Mouse (Mus musculus) erythroid progenitor cell, adult 5-6 weeks (primary cell): ENCODE data around the gene Amigo1. TPM values are rescaled to one million over a fixed set of nuclear protein-coding genes. Genes with fewer than 3 reads are reported as not detected.
"Not testable (repeated sequence)": the region's sequence is repeated elsewhere in the genome, so short reads cannot be mapped to it uniquely, and the experiment has no call there.

Source experiments
- ATAC-seq: replicated peaks from 2 replicates; pipeline ENCODE4 v1.8.0; 2016; ENCODE audit warnings: moderate number of reproducible peaks, mild to moderate bottlenecking, moderate TSS enrichment, inconsistent platforms; ENCODE audit not compliant: poor library complexity, low FRiP score, severe bottlenecking
- total RNA-seq, 2 experiments: library from RNA; stranded (forward) in 1 of 2; stranded (reverse) in 1 of 2; fragments of 150-400 nt in 1 of 2; fragments of 186-747, 209-891 nt in 1 of 2; gene quantifications; 2 replicates each; pipeline versions ENCODE4 v1.2.3 to v1.2.4; 2015 to 2017; ENCODE audit warnings: low replicate concordance in 2 of 2

Amigo1 gene
- total RNA-seq, 2 experiments from 2014 or later, result 0.38 TPM; not detected in 1

DNA sequence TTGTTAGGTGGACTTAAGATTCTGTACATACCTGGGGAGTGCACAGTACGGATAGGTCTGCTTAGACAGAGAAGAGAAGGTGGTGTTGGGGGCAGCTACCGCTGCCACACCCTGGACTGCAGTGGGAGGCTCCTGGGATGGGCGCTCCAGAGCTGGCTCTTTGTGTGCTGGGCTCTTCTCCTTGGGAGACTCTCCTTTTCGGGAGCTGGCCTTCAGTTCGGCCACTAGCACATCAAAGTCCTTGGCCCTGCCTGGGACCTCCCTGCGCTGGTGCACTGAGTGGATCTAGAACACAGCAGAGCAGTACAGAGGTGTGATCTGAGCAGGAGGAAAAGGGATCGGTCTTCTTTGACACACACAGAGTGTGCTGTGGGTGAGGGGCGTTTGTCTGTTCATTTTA lies 19.5 kb downstream of the Amigo1 start:
- ATAC-seq, result no peak

DNA sequence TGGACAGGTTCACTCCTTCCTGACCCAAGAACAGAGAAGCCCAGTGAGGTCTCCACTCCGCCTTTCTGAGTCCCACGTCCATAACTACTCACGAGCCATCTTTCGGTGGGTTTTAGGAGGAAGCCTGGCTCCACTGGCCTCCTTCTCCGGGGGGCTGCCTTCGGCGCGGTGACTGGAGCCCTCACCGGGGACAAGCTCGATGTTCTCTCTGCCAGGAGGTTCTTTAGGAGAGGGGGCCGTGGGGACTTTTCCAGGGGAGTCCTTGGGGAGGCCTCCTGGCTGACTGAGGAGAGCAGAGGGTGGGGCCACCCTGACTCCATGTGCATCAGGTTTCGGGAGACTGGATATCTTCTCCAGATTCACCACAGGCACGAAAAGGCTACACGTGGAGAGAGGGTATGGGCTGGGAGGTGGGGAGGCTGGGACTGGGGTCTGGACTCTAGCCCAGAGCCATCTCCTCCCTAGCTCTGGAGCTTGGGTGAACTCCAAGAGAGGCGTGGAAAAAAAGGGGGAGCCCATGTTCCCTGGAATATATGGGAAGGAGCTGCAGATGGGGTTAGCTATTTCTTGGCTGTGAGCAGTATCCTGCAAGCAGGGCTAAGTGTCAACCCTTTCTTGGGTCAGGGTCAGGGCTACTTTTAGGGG lies 20.7 kb downstream of the Amigo1 start:
- ATAC-seq, result no peak

DNA sequence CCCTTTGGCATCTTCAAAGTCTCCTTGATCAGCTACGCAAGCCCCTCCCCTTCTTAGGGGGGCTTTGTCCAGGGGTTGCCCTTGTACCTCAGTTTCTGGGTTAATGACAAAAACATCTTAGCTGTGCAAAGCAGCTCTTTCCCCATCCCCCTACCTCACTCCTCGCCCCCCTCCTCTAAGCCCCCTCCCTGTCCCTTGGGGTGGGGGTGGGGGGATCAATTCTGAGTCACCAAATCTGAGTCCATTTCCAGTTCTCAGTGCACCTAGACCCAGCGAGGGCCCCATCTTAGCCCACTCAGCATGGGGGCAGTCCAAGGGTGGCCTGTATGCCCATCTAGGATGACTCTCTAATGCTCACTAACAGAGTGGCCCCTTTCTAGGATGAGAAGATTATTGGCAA lies 22.9 kb downstream of the Amigo1 start:
- ATAC-seq, result no peak

DNA sequence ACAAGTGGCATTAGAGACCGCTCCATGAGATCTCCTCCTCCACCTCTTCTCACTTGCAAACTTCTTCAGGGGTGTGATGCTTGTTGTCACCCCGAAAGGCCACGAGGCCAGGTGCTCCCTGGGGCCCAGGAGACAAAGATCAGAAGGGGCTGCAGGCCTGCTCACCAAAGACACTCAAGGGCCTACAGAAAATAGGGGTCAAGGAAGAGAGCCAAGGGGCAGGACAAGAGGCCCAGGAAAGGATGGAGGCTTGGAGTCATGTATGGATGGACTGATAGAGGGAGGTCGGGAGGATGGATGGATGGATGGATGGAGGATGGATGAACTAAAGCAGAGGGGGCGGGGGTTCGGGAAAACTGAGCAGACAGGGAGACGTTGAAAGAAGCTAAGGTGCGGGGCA lies 23.4 kb downstream of the Amigo1 start:
- ATAC-seq, result no peak

DNA sequence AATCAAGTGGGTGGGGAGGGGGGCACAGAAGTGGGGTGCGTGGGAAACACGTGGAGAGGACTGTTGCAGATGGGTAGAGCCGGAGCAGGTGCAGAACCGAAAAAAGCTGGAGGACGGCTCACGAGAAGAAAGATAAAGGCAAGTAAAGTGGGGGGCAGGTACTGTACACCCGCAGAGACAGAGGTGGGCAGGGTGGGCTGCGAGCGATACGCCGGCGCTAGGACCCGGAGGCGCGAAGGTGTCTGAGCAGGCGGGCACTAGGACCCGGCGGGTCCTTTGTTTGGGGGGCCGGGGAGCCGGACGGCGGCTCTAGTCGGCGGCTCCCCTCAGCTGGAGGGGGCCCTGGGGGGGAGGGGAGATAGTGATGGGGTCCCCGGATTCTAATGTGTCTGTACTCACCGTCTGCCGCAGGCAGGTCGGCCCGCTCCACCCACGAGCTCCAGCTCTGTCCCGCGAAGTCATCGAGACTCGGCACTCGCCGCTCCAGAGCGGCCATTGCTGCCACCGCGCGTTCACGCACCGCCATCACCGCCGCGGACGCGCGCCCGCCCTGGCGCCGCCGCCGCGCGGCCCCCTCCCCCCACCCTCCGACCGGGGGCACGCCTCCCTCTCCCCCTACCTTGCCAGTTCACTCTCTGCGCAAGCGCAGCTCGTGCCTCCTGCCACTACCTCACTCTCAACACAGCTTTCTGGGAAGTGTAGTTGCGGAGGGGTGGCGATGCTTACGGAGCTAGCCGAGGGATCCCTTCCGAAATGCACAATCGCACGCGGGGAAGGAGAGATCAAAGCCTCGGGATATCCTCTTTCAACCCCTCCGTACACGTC lies 24.0 kb downstream of the Amigo1 start:
- peak; percentile 76 for ATAC-seq

DNA sequence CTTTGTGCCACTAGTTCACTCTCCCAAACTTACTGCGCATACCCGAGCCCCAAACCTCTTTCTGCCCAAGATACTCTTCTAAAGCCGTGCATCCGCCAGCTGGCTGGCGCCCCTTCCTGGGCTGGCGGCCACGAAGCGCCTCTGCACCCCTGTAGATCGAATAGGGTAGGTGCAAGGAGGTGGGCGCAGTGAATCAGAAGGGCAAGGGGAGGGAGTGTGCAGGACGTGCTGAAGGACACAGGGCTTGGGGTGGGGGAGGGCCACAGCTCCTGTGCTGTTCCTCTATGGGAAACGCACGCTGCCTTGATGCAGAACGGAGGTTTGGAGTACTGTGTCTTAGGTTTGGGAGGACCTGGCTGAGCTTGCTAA lies 24.6 kb downstream of the Amigo1 start, which contains the start of gene Atxn7l2:
Gene Atxn7l2, minus strand, starts transcription at position 164 of the 369 bp plus-strand sequence.
- ATAC-seq, result peak; percentile 20

DNA sequence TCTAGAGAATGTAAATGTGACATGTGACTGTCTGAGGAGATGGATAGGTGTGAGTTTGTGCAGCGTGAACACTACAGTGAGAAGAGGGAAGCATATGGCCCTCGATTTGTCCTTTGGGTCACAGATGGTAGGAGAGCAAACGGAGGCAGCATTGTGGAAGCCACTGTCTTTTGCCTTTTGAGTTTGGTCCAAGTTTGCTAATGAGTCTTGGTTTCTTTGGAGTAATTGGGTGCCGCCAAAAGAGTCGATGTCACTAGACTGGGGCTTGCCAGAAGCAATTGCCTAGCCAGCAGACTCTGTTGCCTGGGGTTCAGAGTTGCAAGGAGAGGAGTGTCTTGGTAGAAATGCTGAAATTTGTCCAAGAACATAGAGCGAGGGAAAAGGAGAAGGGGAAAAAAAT lies 25.7 kb downstream of the Amigo1 start:
- no peak for ATAC-seq

DNA sequence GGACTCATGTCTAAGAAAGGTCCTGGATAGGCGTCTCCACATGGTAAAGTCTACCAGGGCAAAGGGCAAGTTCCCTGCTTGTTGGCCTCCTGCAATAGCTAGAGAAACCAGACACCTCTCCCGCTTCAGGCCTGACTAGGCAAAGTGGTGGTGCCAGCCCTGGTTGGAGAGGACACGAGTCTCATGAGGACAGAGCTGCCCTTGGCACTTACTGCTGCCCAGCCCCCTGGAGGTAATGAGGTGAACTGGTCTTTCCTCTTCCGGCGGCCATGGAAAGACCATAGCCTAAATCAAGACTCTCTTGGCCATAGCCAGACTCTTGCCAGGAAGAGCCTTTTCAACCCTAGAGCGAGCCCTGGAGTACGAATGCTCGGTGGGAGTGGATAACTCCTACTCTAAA lies 26.3 kb downstream of the Amigo1 start:
- no peak for ATAC-seq

DNA sequence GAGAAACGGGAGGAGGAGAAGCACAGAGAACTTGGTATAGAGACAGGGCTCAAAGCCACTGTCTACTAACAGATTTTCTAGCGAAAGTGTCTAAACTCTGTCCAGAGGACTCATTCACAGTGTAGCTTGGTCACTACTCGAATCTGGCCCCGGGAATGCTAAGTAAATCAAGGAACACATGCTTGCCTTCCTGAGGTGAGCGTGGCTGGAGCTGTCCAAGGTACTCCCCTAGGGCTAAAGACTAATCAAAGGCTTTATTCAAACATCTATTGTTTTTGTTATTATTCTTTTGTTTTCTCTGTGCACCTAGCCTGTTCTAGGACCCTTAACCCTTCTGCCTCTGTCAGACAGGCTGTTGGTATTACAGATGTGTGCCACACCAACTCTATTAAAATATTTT lies 28.6 kb downstream of the Amigo1 start:
- no peak for ATAC-seq

DNA sequence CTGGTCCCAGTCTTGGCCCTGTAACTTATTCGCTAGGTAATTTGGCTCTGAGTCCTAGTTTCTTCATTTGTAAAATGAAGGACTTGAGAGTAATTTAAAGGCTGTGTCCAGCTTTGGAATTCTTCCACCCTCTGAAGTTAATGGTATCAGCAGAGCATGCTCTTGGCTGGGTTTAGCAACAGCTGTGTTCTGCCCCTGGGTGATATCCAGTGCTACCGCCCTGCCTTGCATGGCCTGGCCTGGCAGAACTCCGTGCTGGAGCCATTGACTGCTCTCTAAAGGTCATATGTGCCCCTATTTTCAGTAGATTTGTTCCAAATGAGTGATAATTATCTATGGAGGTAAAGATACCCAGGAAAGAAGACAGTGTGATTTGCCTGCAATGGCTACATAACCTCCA lies 34.5 kb downstream of the Amigo1 start:
- ATAC-seq, result no peak

DNA sequence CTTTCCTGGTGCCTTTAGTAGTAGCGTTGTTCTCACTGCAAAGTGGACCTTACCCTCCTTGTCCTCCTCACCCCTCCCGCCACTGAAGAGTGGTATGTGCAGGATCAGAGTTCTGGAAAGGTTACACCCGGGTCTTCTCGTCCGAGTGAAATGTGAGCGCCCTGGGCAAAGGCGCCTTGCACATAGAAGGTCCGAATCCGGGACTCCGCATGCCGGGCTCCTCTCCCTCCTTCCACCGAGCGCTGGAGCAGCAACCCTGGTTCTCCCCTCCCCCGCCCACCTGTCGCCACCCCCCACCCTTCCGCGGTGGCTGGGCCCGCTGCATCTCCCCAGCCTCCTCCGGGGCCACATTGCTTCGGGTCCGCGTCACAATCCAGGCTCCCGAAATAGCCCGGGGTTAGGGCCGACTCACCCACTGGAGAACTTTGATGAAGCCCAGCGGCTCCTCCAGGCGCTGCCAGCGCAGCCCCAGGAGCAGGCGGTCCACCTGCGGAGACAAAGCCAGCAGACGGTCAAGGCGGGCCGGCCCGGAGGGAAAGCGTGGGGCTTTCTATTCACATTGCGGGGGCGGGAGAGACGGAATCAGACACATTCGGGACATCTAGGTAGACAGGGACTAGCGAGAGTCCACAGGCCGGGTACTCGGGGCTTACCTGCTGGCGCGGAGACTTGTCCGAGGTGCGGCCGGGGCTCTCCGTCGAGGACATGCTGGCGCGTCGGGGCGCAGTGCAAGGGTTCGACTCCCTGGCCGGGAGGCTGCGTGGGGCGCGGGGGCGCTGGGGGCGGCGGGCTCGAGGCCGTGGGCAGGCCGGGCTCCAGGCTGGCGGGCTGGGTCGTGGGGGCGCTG lies 39.8 kb downstream of the Amigo1 start:
- no peak for ATAC-seq

DNA sequence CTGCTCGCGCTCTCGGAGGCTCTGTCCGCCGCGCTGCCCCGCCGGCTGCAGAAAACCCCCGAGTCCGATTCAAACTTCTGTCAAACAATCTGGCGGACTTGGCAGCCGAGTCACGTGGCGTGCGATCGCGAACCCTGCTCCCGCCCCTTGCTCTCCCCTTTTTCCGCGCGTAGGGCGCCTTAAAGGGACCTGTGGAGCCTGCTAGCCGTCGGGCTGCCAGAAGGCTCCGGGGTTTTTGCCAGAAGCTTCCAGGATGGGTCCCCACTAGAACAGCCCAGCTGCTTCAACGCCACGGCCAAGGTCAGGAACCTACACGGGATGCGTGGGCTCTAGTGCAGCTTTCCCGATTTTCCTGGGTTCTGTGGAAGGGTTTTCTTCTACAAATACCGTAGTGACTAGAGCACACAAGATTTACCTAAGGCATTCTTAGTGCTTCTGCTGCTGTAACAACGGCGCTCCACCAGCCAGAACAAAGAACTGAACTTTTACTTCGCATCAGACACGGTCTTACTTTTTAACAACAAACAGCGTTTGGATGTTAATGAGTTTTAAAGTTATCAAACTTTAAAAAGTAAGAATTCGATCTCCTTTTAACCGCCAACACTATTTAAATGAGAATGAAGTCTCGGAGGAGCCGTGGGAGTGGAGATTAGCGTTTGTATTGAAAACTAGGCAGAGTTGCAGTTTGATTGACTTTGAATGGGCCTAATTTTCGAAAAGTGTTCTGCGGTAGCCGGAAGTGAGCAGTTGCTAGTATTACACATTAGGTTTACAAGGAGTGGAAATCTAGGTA lies 40.6 kb downstream of the Amigo1 start, which contains the start of gene Sypl2:
Gene Sypl2, minus strand, starts transcription at position 91 of the 793 bp plus-strand sequence.
- ATAC-seq, result no peak

DNA sequence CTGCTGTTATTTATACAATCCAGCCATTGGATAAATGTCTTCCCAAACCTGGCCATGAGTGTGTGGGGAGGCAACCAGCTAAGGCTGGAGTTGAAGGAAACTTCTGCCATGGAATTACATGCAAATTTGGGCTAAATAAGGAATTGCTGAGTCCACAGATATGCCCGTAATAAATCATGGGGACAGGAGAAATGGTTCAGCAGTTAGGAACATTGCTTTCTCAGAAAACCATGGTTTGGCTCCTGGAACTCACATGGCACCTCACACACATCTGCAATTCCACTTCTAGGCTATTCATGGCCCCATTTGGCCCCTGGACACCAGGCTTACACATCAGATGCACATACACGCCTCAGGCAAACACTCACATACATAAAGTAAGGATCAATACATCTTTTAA lies 41.4 kb downstream of the Amigo1 start:
- ATAC-seq, result no peak

DNA sequence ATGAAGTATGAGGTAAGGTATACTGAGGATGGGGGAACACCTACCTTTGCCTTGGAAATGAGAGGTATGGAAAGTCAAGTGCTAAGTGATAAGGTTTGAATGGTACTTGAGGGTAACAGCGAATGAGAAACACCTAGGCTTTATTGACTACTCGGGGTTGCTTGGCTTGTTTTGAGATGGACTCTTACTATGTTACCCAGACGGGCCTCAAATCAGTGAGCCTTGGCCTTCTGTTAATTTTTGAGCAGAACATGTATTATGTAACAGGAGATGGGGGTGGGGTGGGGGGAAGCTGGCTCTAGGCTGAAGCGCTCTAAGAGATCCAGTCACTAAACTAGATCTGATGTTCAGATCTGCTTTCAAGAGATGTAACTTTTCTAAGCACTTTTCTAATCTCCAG lies 45.5 kb downstream of the Amigo1 start:
- ATAC-seq, result no peak

DNA sequence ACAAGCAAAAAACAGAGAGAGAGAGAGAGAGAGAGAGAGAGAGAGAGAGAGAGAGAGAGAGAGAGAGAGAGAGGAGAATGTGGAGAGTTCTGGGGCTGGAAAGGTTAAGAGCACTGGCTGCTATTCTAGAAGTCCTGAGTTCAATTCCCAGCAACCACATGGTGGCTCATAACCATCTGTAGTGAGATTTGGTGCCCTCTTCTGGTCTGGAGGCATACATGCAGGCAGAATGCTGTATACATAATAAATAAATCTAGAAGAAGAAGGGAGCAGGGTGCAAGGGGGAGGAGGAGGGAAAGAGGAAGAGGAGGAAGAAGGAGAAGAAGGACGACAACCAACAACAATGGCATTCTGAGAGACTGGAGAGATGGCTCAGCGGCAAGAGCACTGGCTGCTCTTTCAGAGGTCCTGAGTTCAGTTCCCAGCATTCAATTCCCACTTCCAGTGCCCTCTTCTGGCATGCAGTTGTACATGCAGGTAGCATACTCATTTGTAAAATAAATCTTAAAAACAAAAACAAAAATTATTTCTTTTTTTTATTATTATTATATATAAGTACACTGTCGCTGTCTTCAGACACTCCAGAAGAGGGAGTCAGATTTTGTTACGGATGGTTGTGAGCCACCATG lies 51.5 kb downstream of the Amigo1 start:
- not testable (repeated sequence) for ATAC-seq

DNA sequence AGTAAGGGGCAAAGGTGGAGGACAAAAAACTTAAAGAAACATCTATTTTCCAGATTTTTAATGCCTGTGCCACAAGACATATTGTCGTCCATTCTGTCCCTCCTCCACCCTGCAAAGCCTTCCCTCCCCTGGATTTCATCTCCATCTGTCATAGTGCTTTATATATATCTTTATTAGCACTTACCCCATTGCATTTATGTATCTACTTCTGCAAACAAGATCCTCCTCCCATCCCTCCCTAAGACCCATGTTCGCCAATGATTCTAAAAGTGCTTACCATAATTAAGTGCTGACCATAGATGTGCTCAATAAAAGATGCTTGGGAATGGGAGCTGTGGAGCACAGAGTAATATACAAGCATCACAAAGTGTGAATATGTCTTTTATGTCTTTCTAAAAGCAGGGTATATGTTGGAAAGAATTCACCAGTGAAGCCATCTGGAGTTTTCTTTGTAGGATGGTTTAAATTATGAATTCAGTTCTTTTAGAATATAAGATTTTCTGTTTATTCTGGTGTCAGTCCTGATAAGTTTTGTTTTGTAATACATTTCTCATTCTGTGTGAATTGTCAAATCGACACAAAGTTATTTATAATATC lies 55.2 kb downstream of the Amigo1 start:
- ATAC-seq, result no peak
